Mouse (Mus musculus) E14TG2a.4 (cell line): ENCODE measurements around the gene Stap1.

ENCODE experiments used
- H3K27me3 ChIP-seq: 2 replicates; pipeline ENCODE4 v1.6.1; 2014; ENCODE audit warnings: low read length, control low read depth; ENCODE audit not compliant: insufficient read depth
- H3K36me3 ChIP-seq: 2 replicates; pipeline ENCODE4 v1.6.1; 2014; ENCODE audit warnings: low read length, control low read depth; ENCODE audit not compliant: insufficient read depth
- H3K4me1 ChIP-seq: replicated peaks from 2 replicates; pipeline ENCODE4 v1.6.1; 2014; ENCODE audit warnings: low read depth, low read length, control low read depth
- H3K4me3 ChIP-seq: replicated peaks from 2 replicates; pipeline ENCODE4 v1.5.1; 2014; ENCODE audit warnings: mild to moderate bottlenecking, low read length
- H3K9me3 ChIP-seq: 2 replicates; pipeline ENCODE4 v1.6.1; 2014; ENCODE audit warnings: low read length, control low read depth
- CTCF ChIP-seq: conservative IDR thresholded peaks from 2 replicates; pipeline ENCODE4 v1.5.1; 2014; ENCODE audit warnings: low read length
- NANOG ChIP-seq: IDR thresholded peaks from 2 replicates; pipeline ENCODE4 v1.6.1; 2014; ENCODE audit warnings: borderline replicate concordance, low read length, mixed read lengths
- POU5F1 ChIP-seq: IDR thresholded peaks from 2 replicates; pipeline ENCODE4 v1.6.1; 2014; ENCODE audit warnings: low read length, borderline replicate concordance

The Stap1 gene

DNA sequence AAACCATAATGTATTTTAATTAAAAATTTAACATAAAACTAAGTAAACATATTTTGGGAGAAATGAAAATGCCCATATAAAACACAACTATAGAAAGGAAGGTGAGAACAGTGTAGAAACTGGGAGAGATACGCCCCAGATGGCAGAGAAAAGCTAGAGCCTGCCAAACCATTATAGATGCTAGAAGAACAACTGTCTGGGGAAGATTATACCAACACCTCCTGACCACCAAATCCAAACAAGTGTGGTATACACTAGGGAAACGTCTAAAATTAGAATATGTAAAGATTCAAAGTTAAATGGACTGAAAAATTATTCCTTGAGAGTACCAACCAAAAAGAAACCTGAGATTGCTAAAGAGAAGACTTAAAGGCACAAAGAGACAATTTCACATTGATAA, 35.1 kb downstream of the Stap1 start:
- Histone ChIP-seq H3K4me3 (no peak overlapping the region), H3K27me3 (no peaks in the 10 kb centered on the region), H3K4me1 (no peaks in the 10 kb centered on the region), H3K9me3 (no peaks in the 10 kb centered on the region), H3K36me3 (peaks cover 4% of the 10 kb centered on the region; the same call in 1 of the 2 replicates)
- TF ChIP-seq CTCF (no peak), POU5F1 (no peak), NANOG (no peak)

DNA sequence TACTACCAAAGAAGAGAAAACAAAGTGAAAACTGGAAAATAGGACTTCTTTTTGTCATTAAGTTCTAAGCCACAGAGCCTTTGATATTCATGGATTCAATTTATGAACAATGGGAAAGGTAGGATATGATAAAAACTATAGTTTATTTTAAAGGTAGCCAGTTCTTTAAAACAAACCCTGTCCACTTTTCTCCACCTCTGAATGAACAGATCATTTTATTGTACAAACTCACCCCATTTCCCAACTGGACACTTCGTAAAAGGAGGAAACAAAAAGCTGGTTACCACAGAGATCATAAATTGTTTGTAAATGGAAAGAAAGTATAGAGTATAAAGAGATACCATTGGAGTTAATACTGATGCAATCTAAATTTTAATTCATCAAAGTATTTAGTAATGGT, 39.5 kb downstream of the Stap1 start:
- Histone ChIP-seq H3K9me3 (no peaks in the 10 kb centered on the region), H3K36me3 (peaks cover 12% of the 10 kb centered on the region), H3K4me3 (no peak overlapping the region), H3K27me3 (no peaks in the 10 kb centered on the region), H3K4me1 (no peaks in the 10 kb centered on the region)
- TF ChIP-seq NANOG, result no peak
- no peak for TF ChIP-seq CTCF
- no peak for TF ChIP-seq POU5F1

GRCm38 (mm10) chr5:86113037-86113436, 41.5 kb downstream of the Stap1 start:
- H3K9me3 ChIP-seq, result no peaks in the 10 kb centered on the region
- no peaks in the 10 kb centered on the region for H3K27me3 ChIP-seq
- H3K36me3 ChIP-seq, result peaks cover 17% of the 10 kb centered on the region
- no peak overlapping the region for H3K4me3 ChIP-seq
- H3K4me1 ChIP-seq, result no peaks in the 10 kb centered on the region
- TF ChIP-seq NANOG (no peak), CTCF (no peak), POU5F1 (no peak)

DNA sequence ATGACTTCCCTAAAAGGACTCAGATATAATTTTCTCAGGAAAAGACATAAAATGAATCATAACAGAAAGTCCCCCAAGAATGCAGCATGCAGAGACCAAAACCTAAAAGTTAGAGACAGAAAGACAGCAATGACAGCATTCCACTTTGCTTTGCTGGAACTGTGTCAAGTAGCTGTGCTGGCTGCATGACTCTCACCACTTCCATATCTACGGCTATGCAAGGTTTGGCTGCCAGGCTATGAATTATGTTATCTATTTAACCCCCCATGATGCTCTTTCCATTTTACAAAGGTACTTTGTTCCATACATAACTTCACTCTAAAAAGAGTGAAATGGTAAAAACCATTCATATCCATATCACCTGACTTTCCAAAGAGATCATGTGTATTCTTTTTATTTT, 42.5 kb downstream of the Stap1 start:
- H3K36me3 ChIP-seq, result peaks cover 20% of the 10 kb centered on the region
- H3K27me3 ChIP-seq, result no peaks in the 10 kb centered on the region
- H3K4me3 ChIP-seq, result no peak overlapping the region
- H3K9me3 ChIP-seq, result no peaks in the 10 kb centered on the region
- TF ChIP-seq CTCF, result no peak
- no peaks in the 10 kb centered on the region for H3K4me1 ChIP-seq

GRCm38 (mm10) chr5:86118457-86119094, 47.0 kb downstream of the Stap1 start:
- H3K4me1 ChIP-seq, result no peaks in the 10 kb centered on the region
- TF ChIP-seq NANOG, result no peak
- TF ChIP-seq POU5F1, result no peak
- TF ChIP-seq CTCF, result no peak
- H3K4me3 ChIP-seq, result no peak overlapping the region
- H3K36me3 ChIP-seq, result peaks cover 34% of the 10 kb centered on the region
- H3K27me3 ChIP-seq, result no peaks in the 10 kb centered on the region
- H3K9me3 ChIP-seq, result no peaks in the 10 kb centered on the region

DNA sequence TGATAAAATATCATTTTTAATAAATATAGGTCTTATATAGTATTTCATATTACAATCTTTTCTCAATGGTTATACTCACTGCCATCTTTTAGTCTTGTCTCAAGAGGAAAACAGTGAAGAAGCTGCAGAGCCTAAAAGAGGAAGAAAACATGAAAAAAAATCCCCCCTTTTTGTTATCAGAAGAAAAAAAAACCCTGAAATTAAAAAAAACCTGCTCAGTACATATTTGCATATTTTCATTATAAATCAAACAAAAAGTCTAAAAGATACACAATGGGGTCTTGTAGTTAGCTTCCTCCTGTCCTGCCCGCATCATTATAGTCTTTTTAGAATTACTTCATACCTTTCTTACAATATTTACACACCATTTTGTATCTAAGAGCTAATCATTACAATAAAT, 57.2 kb downstream of the Stap1 start:
- Histone ChIP-seq H3K9me3 (no peaks in the 10 kb centered on the region), H3K4me1 (no peaks in the 10 kb centered on the region), H3K4me3 (no peak overlapping the region), H3K36me3 (peaks cover 45% of the 10 kb centered on the region), H3K27me3 (no peaks in the 10 kb centered on the region)
- TF ChIP-seq NANOG (no peak), CTCF (no peak), POU5F1 (no peak)

DNA sequence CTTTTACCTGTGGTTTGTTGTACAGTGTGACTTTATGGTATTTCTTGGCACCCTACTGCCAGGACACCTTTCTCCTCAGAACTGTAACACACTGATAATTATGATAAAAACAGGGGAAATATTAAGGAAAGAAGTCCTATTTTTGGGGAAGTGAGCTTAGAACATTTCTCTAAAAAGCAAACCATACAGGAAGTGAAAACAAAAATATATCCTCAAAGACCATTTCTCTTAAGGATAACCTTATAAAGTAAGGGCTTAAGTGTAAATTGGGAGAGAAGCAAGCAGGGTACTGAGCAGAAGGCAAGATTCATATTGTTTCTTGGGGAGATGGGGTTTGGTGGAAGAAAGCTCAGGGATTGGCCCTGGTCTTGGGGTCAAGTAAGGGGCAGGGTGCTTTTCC, 58.3 kb downstream of the Stap1 start:
- no peaks in the 10 kb centered on the region for H3K4me1 ChIP-seq
- no peaks in the 10 kb centered on the region for H3K27me3 ChIP-seq
- peaks cover 52% of the 10 kb centered on the region for H3K36me3 ChIP-seq
- no peak for TF ChIP-seq CTCF
- no peak for TF ChIP-seq POU5F1
- H3K9me3 ChIP-seq, result no peaks in the 10 kb centered on the region
- H3K4me3 ChIP-seq, result no peak overlapping the region
